11 mouse cellular contexts compared by ENCODE assay signal in the genomic region with DNA sequence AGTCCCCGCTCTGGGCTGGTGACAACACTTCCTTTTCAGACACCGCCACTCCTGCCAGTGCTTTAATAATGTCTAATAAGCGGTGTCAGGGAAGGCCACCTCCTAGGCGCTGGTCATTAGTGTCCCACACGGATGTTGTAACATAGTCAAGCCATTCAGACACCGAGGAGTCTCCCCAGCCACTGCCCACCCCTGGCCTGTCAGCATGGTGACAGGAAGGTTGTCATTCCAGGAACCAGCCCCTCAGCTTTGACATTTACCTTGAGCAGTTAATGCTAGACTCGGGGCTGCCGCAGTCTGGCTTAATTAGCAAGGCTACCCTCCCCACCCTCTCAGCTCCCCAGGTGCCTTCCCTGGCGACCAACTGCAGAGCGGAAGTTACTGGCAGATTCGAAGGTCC. TPM values are rescaled to one million over a fixed set of nuclear protein-coding genes. Genes with fewer than 3 reads are reported as not detected.
DNase-seq lines count a peak whose midpoint lies in the region; ATAC-seq and TF ChIP-seq lines count a peak whose summit lies in the region.
"Had no signal": no experiment of that assay in that cellular context is flagged by ENCODE, and none has a peak within 500 bp of the region (broad histone marks: within the 10 kb centered on the region; RNA-seq: fewer than 3 reads in every experiment).

No protein-coding gene starts in this region.

- no peaks in the 10 kb centered on the region for H3K9me3 ChIP-seq in kidney, postnatal 0 days (replicated peaks; ENCODE audit: low read length)
- no peaks in the 10 kb centered on the region for H3K9me3 ChIP-seq in forebrain, embryonic 11.5 days (ENCODE audit: control insufficient read depth, low read length)
- no peaks in the 10 kb centered on the region for H3K9me3 ChIP-seq in limb, embryonic 11.5 days (ENCODE audit: control insufficient read depth, low read length)

- 6% methylated on average over 11 of the region's 11 CpGs for WGBS in kidney, postnatal 0 days
- 6% methylated on average over 11 of the region's 11 CpGs for WGBS in forebrain, embryonic 11.5 days
- WGBS in limb, embryonic 11.5 days: 3% methylated on average over 11 of the region's 11 CpGs

- no peak for DNase-seq in kidney, postnatal 0 days (ENCODE audit: low spot score)
- DNase-seq in kidney, postnatal 10 days: no peak
- DNase-seq in forebrain, embryonic 11.5 days (ENCODE audit: low spot score): peak; percentile 53
- peak; percentile 32 for DNase-seq in limb, embryonic 11.5 days (ENCODE audit: low spot score)
- peak; percentile 33 for DNase-seq in retina, postnatal 1 day
- no peak for DNase-seq in gastrocnemius, postnatal 10 days
- DNase-seq in layer of hippocampus, adult 9-10 months (ENCODE audit: low spot score): no peak
- DNase-seq: cerebellum, adult 11 months; gastrocnemius, postnatal 14 days; spleen, adult 18-20 months had no signal

- H3K27me3 ChIP-seq in kidney, postnatal 0 days (ENCODE audit: insufficient read depth, low read length): no peaks in the 10 kb centered on the region
- no peaks in the 10 kb centered on the region for H3K27me3 ChIP-seq in forebrain, embryonic 11.5 days (ENCODE audit: control insufficient read depth, insufficient read depth, low read length)
- no peaks in the 10 kb centered on the region for H3K27me3 ChIP-seq in limb, embryonic 11.5 days (ENCODE audit: control insufficient read depth, insufficient read depth, low read length)

- H3K27ac ChIP-seq in kidney, postnatal 0 days: no peak overlapping the region
- no peak overlapping the region for H3K27ac ChIP-seq in forebrain, embryonic 11.5 days (ENCODE audit: low read depth, low read length)
- no peak overlapping the region for H3K27ac ChIP-seq in limb, embryonic 11.5 days (replicated peaks; ENCODE audit: low read depth, low read length)

- no peak for TF ChIP-seq CTCF in kidney, postnatal 0 days (IDR thresholded peaks at IDR 0.05; ENCODE audit: low read depth)

- no peaks in the 10 kb centered on the region for H3K36me3 ChIP-seq in kidney, postnatal 0 days (ENCODE audit: insufficient read depth, low read length)
- H3K36me3 ChIP-seq in forebrain, embryonic 11.5 days (ENCODE audit: control insufficient read depth, insufficient read depth, low read length): no peaks in the 10 kb centered on the region
- no peaks in the 10 kb centered on the region for H3K36me3 ChIP-seq in limb, embryonic 11.5 days (ENCODE audit: control insufficient read depth, insufficient read depth, low read length)

- H3K9ac ChIP-seq in kidney, postnatal 0 days (ENCODE audit: low read depth, low read length): peak overlapping the region; percentile 13; the same call in 1 of the 2 replicates
- H3K9ac ChIP-seq in forebrain, embryonic 11.5 days (ENCODE audit: low read length): no peak overlapping the region
- 0 out of 2 replicates have a peak overlapping the region, but pooled peaks have one; percentile 12 for H3K9ac ChIP-seq in limb, embryonic 11.5 days (ENCODE audit: low read length)

- peak overlapping the region; percentile 51 for H3K4me2 ChIP-seq in kidney, postnatal 0 days (ENCODE audit: low read length)
- peak overlapping the region; percentile 19; the same call in 1 of the 2 replicates for H3K4me2 ChIP-seq in forebrain, embryonic 11.5 days (ENCODE audit: low read depth, low read length, severe bottlenecking)
- peak overlapping the region; percentile 27; the same call in 1 of the 2 replicates for H3K4me2 ChIP-seq in limb, embryonic 11.5 days (ENCODE audit: low read depth, severe bottlenecking)

- ATAC-seq in kidney, postnatal 0 days (replicated peaks; ENCODE audit: low FRiP score, low read depth): 0 out of 2 replicates have a peak, but pooled peaks have one; percentile 3
- no peak for ATAC-seq in forebrain, embryonic 11.5 days (replicated peaks; ENCODE audit: low FRiP score)
- no peak for ATAC-seq in limb, embryonic 11.5 days (ENCODE audit: insufficient number of reproducible peaks, low FRiP score, low TSS enrichment, low read depth)
- no peak for ATAC-seq in frontal cortex, adult (ENCODE audit: low TSS enrichment)

- H3K4me1 ChIP-seq in kidney, postnatal 0 days (replicated peaks; ENCODE audit: insufficient read depth, low read length): no peaks in the 10 kb centered on the region
- H3K4me1 ChIP-seq in forebrain, embryonic 11.5 days (replicated peaks; ENCODE audit: control insufficient read depth, insufficient read depth, low read length): no peaks in the 10 kb centered on the region
- peaks cover 6% of the 10 kb centered on the region for H3K4me1 ChIP-seq in limb, embryonic 11.5 days (ENCODE audit: control insufficient read depth, insufficient read depth, low read length)

- no peak overlapping the region for H3K4me3 ChIP-seq in kidney, postnatal 0 days (replicated peaks; ENCODE audit: low read depth, low read length)
- no peak overlapping the region for H3K4me3 ChIP-seq in forebrain, embryonic 11.5 days (ENCODE audit: low read depth, low read length)
- no peak overlapping the region for H3K4me3 ChIP-seq in limb, embryonic 11.5 days (ENCODE audit: low read depth, low read length)

RNA-seq across cellular contexts. Expression of a gene that starts 58.0 kb away (rescaled TPM):
- 62.2 and 65.3 TPM in 2 replicates for polyA plus RNA-seq in kidney, postnatal 0 days (2015; fragmentation: Nextera tagmentation; extraction: Ambion mirVana)
- 59.2 and 61.6 TPM in 2 replicates for polyA plus RNA-seq in forebrain, embryonic 11.5 days (2014; fragmentation: Nextera tagmentation; extraction: Ambion mirVana)
- polyA plus RNA-seq in limb, embryonic 11.5 days (2014; fragmentation: Nextera tagmentation; extraction: Ambion mirVana): 66.3 and 67.5 TPM in 2 replicates
- total RNA-seq in gastrocnemius, postnatal 10 days (2021): 10 to 100 TPM; 13.6 to 17.5 TPM

Comparison
In these comparisons a context has a peak if more than half of its experiments do, and no peak if none do; other contexts are left out.
1. DNase-seq: peak in forebrain, embryonic 11.5 days (single experiment), limb, embryonic 11.5 days (single experiment) and retina, postnatal 1 day (single experiment); none in kidney, postnatal 0 days (single experiment), kidney, postnatal 10 days (single experiment), gastrocnemius, postnatal 10 days (single experiment) and layer of hippocampus, adult 9-10 months (single experiment).
2. Peak in every context shown above with its lines, with median percentiles within 50 percentile points of each other: H3K4me2 ChIP-seq.